Mouse (Mus musculus) megakaryocyte, embryonic 14.5 days (primary cell): ENCODE data around the gene Rps21. TPM values are rescaled to one million over a fixed set of nuclear protein-coding genes. Genes with fewer than 3 reads are reported as not detected.

ENCODE experiments used
- H3K27me3 ChIP-seq: replicated peaks from 2 replicates; pipeline ENCODE3; 2012; ENCODE audit warnings: inconsistent platforms
- H3K36me3 ChIP-seq: replicated peaks from 2 replicates; pipeline ENCODE3; 2012; ENCODE audit warnings: low read length, inconsistent platforms, mixed read lengths
- H3K4me1 ChIP-seq: 2 replicates; pipeline ENCODE4 v1.6.1; 2012; ENCODE audit warnings: inconsistent platforms
- H3K4me3 ChIP-seq: replicated peaks from 2 replicates; pipeline ENCODE3; 2012; ENCODE audit warnings: moderate library complexity, mild to moderate bottlenecking, inconsistent platforms
- H3K9me3 ChIP-seq: 2 replicates; pipeline ENCODE4 v1.6.1; 2012; ENCODE audit warnings: inconsistent platforms
- FLI1 ChIP-seq: IDR thresholded peaks from 2 replicates; pipeline ENCODE4 v1.6.1; 2012; ENCODE audit warnings: low read length, inconsistent platforms, mixed read lengths
- GATA1 ChIP-seq: IDR thresholded peaks from 3 replicates; pipeline ENCODE4 v1.6.1; 2012; ENCODE audit warnings: mixed read lengths, low read length, inconsistent platforms, borderline replicate concordance
- polyA plus RNA-seq: library from polyadenylated mRNA; stranded (reverse); fragments of >175 nt; gene quantifications from 2 replicates; pipeline ENCODE4 v1.2.3, GENCODE M21; 2012; ENCODE audit warnings: low replicate concordance; ENCODE audit not compliant: insufficient read depth

Rps21 gene
- polyA plus RNA-seq, 1 experiment, result 1,213 TPM

DNA sequence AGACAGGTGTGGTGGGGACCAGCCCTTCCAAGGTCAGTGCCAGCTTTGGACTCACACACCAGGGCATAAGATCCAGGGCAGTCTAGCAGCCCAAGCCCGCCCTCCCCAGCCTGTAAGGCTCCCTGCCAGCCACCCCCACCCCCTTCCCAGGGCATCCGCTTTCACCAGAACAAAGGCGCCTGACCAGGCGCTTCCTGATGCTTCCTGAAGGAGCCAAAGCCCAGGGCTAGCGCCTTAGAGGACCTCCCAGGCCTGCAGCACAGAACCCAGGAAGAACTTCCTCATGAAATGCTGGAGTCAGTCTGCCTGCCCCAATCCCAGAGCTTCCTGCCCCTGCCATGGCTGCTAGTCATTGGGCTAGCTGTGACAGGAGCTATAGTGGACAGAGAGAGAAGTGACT is 38.5 kb upstream of the Rps21 start:
- Histone ChIP-seq H3K4me1 (peaks cover 77% of the 10 kb centered on the region), H3K9me3 (no peaks in the 10 kb centered on the region), H3K27me3 (peaks cover 60% of the 10 kb centered on the region), H3K36me3 (peaks cover 2% of the 10 kb centered on the region), H3K4me3 (no peak overlapping the region)
- TF ChIP-seq FLI1 (no peak), GATA1 (no peak)

DNA sequence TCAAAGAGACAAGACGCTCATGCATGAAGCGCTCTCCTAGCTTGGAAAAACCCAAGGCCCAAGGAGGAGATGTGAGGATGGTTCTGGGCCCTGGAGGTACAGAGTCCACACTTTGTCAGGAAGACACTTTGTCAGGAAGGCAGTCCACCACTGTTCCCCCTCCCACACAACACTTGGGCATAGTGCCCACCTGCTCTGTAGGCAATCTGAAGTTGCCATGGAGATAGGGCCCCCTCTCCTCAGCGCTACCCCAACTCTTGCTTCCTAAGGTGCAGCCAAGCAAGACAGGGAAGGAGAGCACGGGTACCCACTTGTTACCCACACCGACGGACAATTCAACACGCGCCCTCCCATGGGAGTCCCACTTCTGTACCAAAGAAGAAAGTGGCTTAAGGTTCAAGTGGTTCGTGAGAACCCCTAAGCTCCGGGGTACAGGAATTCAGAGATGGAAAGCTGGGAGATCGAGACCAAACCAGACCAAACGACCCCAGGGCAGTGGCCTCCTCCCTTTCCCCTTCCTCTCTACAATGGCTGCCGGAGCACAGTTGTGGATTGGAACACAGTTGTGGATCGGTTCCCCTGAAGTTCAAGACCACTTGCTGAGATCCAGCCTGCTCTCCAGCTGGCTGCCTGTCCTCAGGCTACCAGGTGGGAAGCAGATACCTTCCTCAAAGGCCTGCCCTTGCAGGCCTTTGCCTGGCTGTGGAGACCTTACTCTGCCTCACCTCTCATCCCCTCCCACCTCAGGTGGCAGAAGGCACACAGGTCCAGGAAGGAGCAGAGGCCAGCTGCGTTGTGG is 37.8 kb upstream of the Rps21 start:
- Histone ChIP-seq H3K9me3 (no peaks in the 10 kb centered on the region), H3K4me1 (peaks cover 77% of the 10 kb centered on the region), H3K27me3 (peaks cover 62% of the 10 kb centered on the region), H3K4me3 (no peak overlapping the region), H3K36me3 (peaks cover 2% of the 10 kb centered on the region)
- TF ChIP-seq FLI1 (no peak), GATA1 (no peak)

DNA sequence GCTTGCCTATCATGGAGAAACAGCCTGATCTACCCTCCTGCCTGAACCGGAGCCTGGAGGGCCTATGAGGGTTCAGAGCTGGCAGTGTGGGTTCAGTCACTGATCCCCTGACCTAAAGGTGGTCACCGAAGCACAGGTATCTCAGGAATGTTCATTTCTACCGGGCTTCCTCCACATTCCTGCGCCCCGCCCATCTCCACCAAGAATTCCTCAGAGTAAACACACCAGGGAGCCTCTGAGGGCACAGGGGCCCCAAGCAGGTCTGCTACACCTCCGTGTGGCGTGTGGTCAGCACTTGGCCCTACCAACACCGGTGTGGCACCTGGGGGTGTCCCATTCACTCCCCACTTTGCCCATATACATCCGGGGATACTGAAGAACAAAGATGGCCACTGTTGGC is 37.0 kb upstream of the Rps21 start:
- Histone ChIP-seq H3K4me3 (no peak overlapping the region), H3K4me1 (peaks cover 79% of the 10 kb centered on the region), H3K9me3 (no peaks in the 10 kb centered on the region), H3K27me3 (peaks cover 70% of the 10 kb centered on the region), H3K36me3 (peaks cover 2% of the 10 kb centered on the region)
- no peak for TF ChIP-seq GATA1
- no peak for TF ChIP-seq FLI1

DNA sequence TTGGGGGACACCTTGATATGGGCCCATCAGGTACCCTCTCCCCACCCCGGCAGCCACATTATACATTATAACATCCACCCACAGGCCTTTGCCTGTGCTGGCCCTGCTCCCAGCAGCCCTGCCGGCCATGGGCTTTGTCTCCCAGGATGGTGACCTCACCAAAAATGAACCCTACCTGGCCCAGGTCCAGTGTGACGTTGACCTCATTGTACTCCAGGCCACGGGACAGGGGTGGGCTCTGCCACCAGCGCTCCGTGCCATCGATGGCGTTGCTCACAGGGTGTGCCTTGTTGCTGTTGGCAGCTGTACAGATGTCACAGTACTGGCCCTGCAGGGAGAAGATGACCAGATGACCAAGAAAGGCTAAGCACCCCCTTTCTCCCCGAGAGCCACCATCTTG is 36.1 kb upstream of the Rps21 start:
- H3K27me3 ChIP-seq, result peaks cover 79% of the 10 kb centered on the region
- H3K9me3 ChIP-seq, result no peaks in the 10 kb centered on the region
- peaks cover 2% of the 10 kb centered on the region for H3K36me3 ChIP-seq
- H3K4me1 ChIP-seq, result peaks cover 80% of the 10 kb centered on the region
- no peak for TF ChIP-seq FLI1
- TF ChIP-seq GATA1, result no peak
- H3K4me3 ChIP-seq, result no peak overlapping the region

DNA sequence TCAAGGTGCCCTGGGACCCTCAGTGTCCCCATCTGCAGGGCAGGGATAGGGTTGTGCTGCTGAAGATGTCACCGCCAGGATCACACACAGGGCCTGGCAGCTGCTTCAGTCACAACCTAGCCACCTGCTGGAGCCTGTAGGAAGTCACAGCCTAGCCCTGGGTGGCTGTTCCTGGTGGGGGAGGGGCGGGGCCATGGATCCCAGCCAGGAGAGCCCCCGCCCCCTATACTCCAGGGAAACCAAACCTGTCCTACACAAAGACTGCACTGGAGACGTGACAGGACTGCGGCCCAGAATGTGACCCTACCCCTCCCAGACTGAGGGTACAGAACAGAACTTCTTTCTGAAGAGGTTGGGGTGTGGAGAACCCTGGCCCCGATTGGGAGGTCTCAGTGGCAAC is 34.9 kb upstream of the Rps21 start:
- TF ChIP-seq FLI1 (no peak), GATA1 (no peak)
- H3K27me3 ChIP-seq, result peaks cover 89% of the 10 kb centered on the region
- H3K36me3 ChIP-seq, result peaks cover 2% of the 10 kb centered on the region
- no peak overlapping the region for H3K4me3 ChIP-seq
- H3K9me3 ChIP-seq, result no peaks in the 10 kb centered on the region
- peaks cover 76% of the 10 kb centered on the region for H3K4me1 ChIP-seq

DNA sequence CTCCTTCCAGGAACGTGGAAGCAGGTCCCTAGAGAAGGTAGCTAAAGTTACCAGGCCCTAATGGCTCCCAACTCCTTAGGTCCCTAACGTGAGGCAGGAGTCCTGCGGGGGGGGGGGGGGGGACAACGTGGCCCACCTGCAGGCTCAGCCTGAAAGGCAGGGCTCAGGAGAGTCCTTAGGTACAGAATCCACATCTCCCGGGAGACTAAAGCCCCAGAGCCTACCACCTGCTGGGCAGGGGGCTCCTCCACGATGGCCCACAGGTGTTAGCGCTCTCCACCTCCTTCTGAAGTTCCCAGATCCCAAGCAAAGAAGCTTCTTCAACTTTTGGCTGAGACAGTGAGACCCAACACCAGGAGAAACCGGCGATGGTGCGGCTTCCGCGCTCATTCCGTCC is 32.5 kb upstream of the Rps21 start:
- Histone ChIP-seq H3K36me3 (peaks cover 2% of the 10 kb centered on the region), H3K4me3 (peak overlapping the region; percentile 94), H3K9me3 (no peaks in the 10 kb centered on the region), H3K27me3 (peaks cover 86% of the 10 kb centered on the region), H3K4me1 (peaks cover 70% of the 10 kb centered on the region)
- TF ChIP-seq GATA1 (no peak), FLI1 (no peak)

DNA sequence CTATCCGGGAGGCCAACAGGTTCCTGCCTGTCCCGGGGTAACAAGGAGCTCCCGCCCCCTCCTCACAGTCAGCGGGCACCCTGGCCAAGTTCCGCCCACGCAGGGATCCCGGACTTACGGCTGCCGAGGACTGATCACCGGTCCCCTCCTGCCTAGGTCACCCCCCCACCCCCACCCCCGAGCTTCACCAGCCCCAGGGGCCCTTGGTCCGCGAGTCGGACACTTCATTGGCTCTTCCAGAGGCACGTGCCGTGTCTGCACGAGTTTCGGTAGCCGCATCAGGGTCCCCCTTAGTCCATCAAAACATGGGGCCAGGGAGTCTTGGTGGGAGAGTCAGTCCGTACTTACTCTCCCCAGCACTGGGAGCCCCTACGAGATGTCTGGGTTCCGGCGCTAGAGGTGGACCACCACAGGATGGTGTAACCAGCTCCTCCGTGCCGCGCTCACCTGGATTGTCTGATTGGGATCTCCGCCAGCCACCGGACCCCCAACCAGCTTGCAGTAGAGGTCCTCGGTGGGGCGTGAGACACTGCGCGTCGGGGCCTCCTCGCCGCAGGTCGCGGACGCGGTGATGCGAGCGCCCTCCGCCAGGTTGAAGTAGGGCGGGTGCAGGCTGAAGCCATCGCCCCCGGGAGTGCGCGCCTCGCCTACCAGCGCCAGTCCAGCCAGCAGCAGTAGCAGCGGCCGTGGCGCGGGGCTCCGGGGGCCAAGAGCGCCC is 32.0 kb upstream of the Rps21 start:
- Histone ChIP-seq H3K36me3 (peaks cover 1% of the 10 kb centered on the region), H3K4me1 (peaks cover 72% of the 10 kb centered on the region), H3K4me3 (peak overlapping the region; percentile 94), H3K9me3 (no peaks in the 10 kb centered on the region), H3K27me3 (peaks cover 81% of the 10 kb centered on the region)
- TF ChIP-seq FLI1 (no peak), GATA1 (no peak)

DNA sequence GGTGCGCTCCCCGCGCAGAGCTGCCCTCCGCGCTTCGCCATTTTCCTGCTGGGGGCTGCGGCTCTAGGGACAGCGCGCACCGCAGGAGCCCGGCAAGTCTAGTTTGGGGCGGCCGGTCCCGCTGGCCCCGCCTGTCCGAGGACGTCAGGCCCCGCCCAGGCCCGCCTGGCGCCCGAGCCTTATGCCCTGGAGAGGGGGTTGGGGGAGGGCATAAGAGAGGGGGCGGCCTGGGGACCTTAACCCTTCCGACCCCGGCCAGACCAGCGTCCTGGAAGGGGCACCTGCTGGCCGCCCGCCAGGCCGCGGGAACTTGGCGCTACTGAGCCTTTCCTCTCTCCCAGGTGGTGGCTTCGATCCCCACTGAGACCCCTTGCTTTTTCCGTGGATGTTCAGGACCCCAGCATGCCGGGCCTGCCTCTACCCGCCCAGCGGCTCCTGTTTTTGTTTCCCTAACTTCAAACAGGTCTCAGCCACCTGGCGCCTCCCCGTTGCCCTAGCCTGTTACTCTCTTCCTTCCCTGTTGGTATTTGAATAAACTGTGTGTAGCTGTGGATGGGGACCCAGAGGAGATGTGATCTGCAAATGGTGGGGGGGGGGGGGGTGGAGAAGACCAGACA is 31.3 kb upstream of the Rps21 start, which contains the start of gene Lama5:
TSS of gene Lama5 (minus strand) at position 98 of the 617 bp plus-strand sequence.
- H3K4me3 ChIP-seq, result peak within 1 kb of the TSS; percentile 94
- no peaks in the 10 kb centered on the region for H3K36me3 ChIP-seq
- no peaks in the 10 kb centered on the region for H3K9me3 ChIP-seq
- TF ChIP-seq FLI1, result no peak
- no peak for TF ChIP-seq GATA1
- peaks cover 80% of the 10 kb centered on the region for H3K27me3 ChIP-seq
- H3K4me1 ChIP-seq, result peaks cover 76% of the 10 kb centered on the region

DNA sequence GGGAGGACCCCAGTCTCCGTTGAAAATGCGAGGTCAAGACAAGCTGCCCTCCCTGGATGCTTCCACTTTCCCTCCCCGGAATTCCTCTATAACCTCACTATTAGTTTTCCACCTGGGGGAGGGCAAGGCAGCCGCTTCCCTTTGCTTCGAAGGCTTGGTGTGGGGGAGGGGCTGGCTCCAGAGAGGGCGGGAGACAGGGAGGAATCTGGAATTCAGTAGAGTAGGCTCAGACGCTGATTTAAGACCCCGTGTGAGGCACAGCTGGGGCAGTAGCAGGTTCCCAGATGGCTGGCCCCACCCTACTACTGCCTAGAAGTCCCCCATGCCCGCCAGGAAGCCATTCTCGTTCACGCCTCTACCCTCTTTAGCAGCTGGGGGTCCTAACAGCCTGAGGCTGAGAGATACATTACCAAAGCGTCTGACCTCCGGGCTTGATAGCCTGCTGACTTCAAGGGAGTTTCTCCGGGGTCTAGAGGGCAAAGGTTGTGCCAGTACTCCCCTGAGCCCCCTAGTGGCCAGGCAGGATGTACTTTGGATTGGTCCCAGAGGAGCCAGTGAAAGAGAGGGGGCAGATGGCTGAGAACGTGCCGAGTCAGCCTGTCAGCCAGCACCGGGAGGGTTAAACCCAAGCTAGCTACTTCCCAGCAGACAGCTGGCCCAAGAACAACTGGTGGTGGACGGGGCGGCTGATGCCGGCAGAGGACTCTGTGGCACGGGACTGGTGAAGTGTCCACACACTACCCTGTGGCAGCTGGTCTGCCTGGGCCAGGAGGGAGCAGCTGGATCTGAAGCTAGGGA is 29.7 kb upstream of the Rps21 start:
- Histone ChIP-seq H3K4me1 (peaks cover 70% of the 10 kb centered on the region), H3K36me3 (no peaks in the 10 kb centered on the region), H3K4me3 (peak overlapping the region; percentile 88), H3K27me3 (peaks cover 67% of the 10 kb centered on the region), H3K9me3 (no peaks in the 10 kb centered on the region)
- TF ChIP-seq FLI1 (no peak), GATA1 (no peak)

DNA sequence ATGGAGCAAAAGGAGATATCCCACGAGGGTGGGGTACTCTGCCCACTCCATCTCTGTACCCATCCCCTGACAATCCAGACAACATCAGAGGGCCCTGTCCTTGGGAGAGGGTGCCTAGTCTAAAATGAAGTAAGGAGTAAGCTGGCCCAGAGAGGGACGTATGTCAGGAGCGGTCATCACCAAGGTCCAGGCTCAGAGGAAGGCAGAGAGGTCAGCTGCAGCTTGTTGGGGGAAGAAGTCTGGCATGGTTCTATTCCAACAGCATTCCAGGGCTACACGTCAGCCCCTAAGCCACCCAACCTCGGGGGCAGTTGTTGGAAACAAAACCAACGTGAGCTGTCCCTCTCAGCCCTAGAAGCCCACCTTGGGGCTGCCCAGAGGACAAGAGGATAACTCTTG is 29.1 kb upstream of the Rps21 start:
- TF ChIP-seq FLI1 (no peak), GATA1 (no peak)
- no peaks in the 10 kb centered on the region for H3K9me3 ChIP-seq
- peaks cover 70% of the 10 kb centered on the region for H3K4me1 ChIP-seq
- H3K4me3 ChIP-seq, result peak overlapping the region; percentile 88
- H3K36me3 ChIP-seq, result no peaks in the 10 kb centered on the region
- peaks cover 61% of the 10 kb centered on the region for H3K27me3 ChIP-seq
